Mouse (Mus musculus): ENCODE results near the gene Npas2. TPM values are rescaled to one million over a fixed set of nuclear protein-coding genes. Genes with fewer than 3 reads are reported as not detected.

Gene Npas2
- total and polyA plus RNA-seq, 3 experiments: 0.05 TPM; not detected in 2

- TF ChIP-seq POLR2AphosphoS5 (IDR thresholded peaks at IDR 0.05; ENCODE audit: insufficient replicate concordance, low read depth, low read length): no peak
- no peak for TF ChIP-seq TAL1 (conservative IDR thresholded peaks at IDR 0.05; ENCODE audit: low read depth, low read length)
- TF ChIP-seq GATA2 (IDR thresholded peaks at IDR 0.05; ENCODE audit: borderline replicate concordance, low read depth, low read length): no peak
- no peak for TF ChIP-seq GATA1 (IDR thresholded peaks at IDR 0.05; ENCODE audit: borderline replicate concordance, low read length)
- no peak for TF ChIP-seq CTCF (IDR thresholded peaks at IDR 0.05; ENCODE audit: low read depth, low read length)
- no peak for ATAC-seq (ENCODE audit: extremely low read depth, insufficient number of reproducible peaks, low FRiP score, poor library complexity, severe bottlenecking)
Observed at GRCm38 (mm10) chr1:39327546-39327945, 134.0 kb downstream of the Npas2 start.

GRCm38 (mm10) chr1:39330857-39331594 is 137.5 kb downstream of the Npas2 start:
- peaks cover 15% of the 10 kb centered on the region for H3K27me3 ChIP-seq (ENCODE audit: insufficient read depth, low read length)
- no peak overlapping the region for H3K4me3 ChIP-seq (ENCODE audit: low read depth, low read length)
- ATAC-seq (ENCODE audit: extremely low read depth, insufficient number of reproducible peaks, low FRiP score, poor library complexity, severe bottlenecking) (no peak), DNase-seq (ENCODE audit: low spot score) (no peak)
- H3K4me1 ChIP-seq (ENCODE audit: insufficient read depth, low read depth, low read length): no peaks in the 10 kb centered on the region
- TF ChIP-seq GATA2 (IDR thresholded peaks at IDR 0.05; ENCODE audit: borderline replicate concordance, low read depth, low read length): no peak
- no peak for TF ChIP-seq CTCF (IDR thresholded peaks at IDR 0.05; ENCODE audit: low read depth, low read length)
- no peak for TF ChIP-seq GATA1 (IDR thresholded peaks at IDR 0.05; ENCODE audit: borderline replicate concordance, low read length)
- TF ChIP-seq POLR2AphosphoS5 (IDR thresholded peaks at IDR 0.05; ENCODE audit: insufficient replicate concordance, low read depth, low read length): no peak
- TF ChIP-seq TAL1 (conservative IDR thresholded peaks at IDR 0.05; ENCODE audit: low read depth, low read length): no peak
- no peaks in the 10 kb centered on the region for H3K36me3 ChIP-seq (replicated peaks)
- no peaks in the 10 kb centered on the region for H3K9me3 ChIP-seq (replicated peaks)

More at GRCm38 (mm10) chr1:39327546-39327945, 134.0 kb downstream of the Npas2 start:
- Histone ChIP-seq H3K27me3 (ENCODE audit: insufficient read depth, low read length) (peaks cover 13% of the 10 kb centered on the region), H3K36me3 (replicated peaks) (no peaks in the 10 kb centered on the region), H3K9me3 (replicated peaks) (no peaks in the 10 kb centered on the region), H3K4me1 (ENCODE audit: insufficient read depth, low read depth, low read length) (no peaks in the 10 kb centered on the region), H3K4me3 (ENCODE audit: low read depth, low read length) (no peak overlapping the region)
- no peak for DNase-seq (ENCODE audit: low spot score)

- ATAC-seq (ENCODE audit: extremely low read depth, insufficient number of reproducible peaks, low FRiP score, poor library complexity, severe bottlenecking) (no peak), DNase-seq (ENCODE audit: low spot score) (no peak)
- H3K4me3 ChIP-seq (ENCODE audit: low read depth, low read length): no peak overlapping the region
- TF ChIP-seq CTCF (IDR thresholded peaks at IDR 0.05; ENCODE audit: low read depth, low read length): no peak
- TF ChIP-seq GATA2 (IDR thresholded peaks at IDR 0.05; ENCODE audit: borderline replicate concordance, low read depth, low read length): no peak
- TF ChIP-seq GATA1 (IDR thresholded peaks at IDR 0.05; ENCODE audit: borderline replicate concordance, low read length): no peak
- no peak for TF ChIP-seq POLR2AphosphoS5 (IDR thresholded peaks at IDR 0.05; ENCODE audit: insufficient replicate concordance, low read depth, low read length)
- TF ChIP-seq TAL1 (conservative IDR thresholded peaks at IDR 0.05; ENCODE audit: low read depth, low read length): no peak
- H3K36me3 ChIP-seq (replicated peaks): no peaks in the 10 kb centered on the region
- H3K27me3 ChIP-seq (ENCODE audit: insufficient read depth, low read length): peaks cover 18% of the 10 kb centered on the region
- no peaks in the 10 kb centered on the region for H3K4me1 ChIP-seq (ENCODE audit: insufficient read depth, low read depth, low read length)
- H3K9me3 ChIP-seq (replicated peaks): no peaks in the 10 kb centered on the region
Observed at GRCm38 (mm10) chr1:39332456-39332855, 138.9 kb downstream of the Npas2 start.

GRCm38 (mm10) chr1:39335561-39336196 is 142.1 kb downstream of the Npas2 start:
- Histone ChIP-seq H3K4me3 (ENCODE audit: low read depth, low read length) (no peak overlapping the region), H3K36me3 (replicated peaks) (no peaks in the 10 kb centered on the region), H3K4me1 (ENCODE audit: insufficient read depth, low read depth, low read length) (no peaks in the 10 kb centered on the region), H3K27me3 (ENCODE audit: insufficient read depth, low read length) (peaks cover 24% of the 10 kb centered on the region), H3K9me3 (replicated peaks) (no peaks in the 10 kb centered on the region)
- no peak for ATAC-seq (ENCODE audit: extremely low read depth, insufficient number of reproducible peaks, low FRiP score, poor library complexity, severe bottlenecking)
- DNase-seq (ENCODE audit: low spot score): no peak
- TF ChIP-seq GATA2 (IDR thresholded peaks at IDR 0.05; ENCODE audit: borderline replicate concordance, low read depth, low read length) (no peak), CTCF (IDR thresholded peaks at IDR 0.05; ENCODE audit: low read depth, low read length) (no peak), TAL1 (conservative IDR thresholded peaks at IDR 0.05; ENCODE audit: low read depth, low read length) (no peak), GATA1 (IDR thresholded peaks at IDR 0.05; ENCODE audit: borderline replicate concordance, low read length) (no peak), POLR2AphosphoS5 (IDR thresholded peaks at IDR 0.05; ENCODE audit: insufficient replicate concordance, low read depth, low read length) (no peak)

DNA sequence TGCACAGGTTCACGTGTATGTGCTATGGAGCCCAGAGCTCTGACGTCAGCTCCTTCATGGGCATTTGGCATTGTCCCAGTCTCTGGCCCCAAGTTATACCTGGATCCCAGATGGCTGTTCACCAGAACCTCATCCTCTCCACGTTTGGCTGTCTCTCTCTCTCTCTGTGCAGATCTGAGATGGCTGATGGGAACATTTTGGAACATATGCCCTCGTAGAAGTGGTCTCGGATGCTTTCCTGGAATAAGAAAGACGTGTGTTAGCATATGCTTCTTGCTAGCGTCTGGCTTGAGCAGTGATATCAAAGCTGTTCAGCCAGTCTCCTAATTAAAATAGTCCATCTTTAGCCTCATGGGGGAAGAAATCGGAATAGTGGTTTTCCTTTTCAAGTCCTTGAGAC is 143.3 kb downstream of the Npas2 start:
- ATAC-seq (ENCODE audit: extremely low read depth, insufficient number of reproducible peaks, low FRiP score, poor library complexity, severe bottlenecking) (no peak), DNase-seq (ENCODE audit: low spot score) (no peak)
- Histone ChIP-seq H3K36me3 (replicated peaks) (no peaks in the 10 kb centered on the region), H3K4me1 (ENCODE audit: insufficient read depth, low read depth, low read length) (no peaks in the 10 kb centered on the region), H3K27me3 (ENCODE audit: insufficient read depth, low read length) (peaks cover 26% of the 10 kb centered on the region), H3K9me3 (replicated peaks) (no peaks in the 10 kb centered on the region), H3K4me3 (ENCODE audit: low read depth, low read length) (no peak overlapping the region)
- TF ChIP-seq GATA1 (IDR thresholded peaks at IDR 0.05; ENCODE audit: borderline replicate concordance, low read length) (no peak), POLR2AphosphoS5 (IDR thresholded peaks at IDR 0.05; ENCODE audit: insufficient replicate concordance, low read depth, low read length) (no peak), CTCF (IDR thresholded peaks at IDR 0.05; ENCODE audit: low read depth, low read length) (no peak), TAL1 (conservative IDR thresholded peaks at IDR 0.05; ENCODE audit: low read depth, low read length) (no peak), GATA2 (IDR thresholded peaks at IDR 0.05; ENCODE audit: borderline replicate concordance, low read depth, low read length) (no peak)

GRCm38 (mm10) chr1:39338831-39339230 is 145.3 kb downstream of the Npas2 start:
- no peak overlapping the region for H3K4me3 ChIP-seq (ENCODE audit: low read depth, low read length)
- DNase-seq (ENCODE audit: low spot score) (no peak), ATAC-seq (ENCODE audit: extremely low read depth, insufficient number of reproducible peaks, low FRiP score, poor library complexity, severe bottlenecking) (no peak)
- no peak for TF ChIP-seq GATA1 (IDR thresholded peaks at IDR 0.05; ENCODE audit: borderline replicate concordance, low read length)
- TF ChIP-seq TAL1 (conservative IDR thresholded peaks at IDR 0.05; ENCODE audit: low read depth, low read length): no peak
- TF ChIP-seq CTCF (IDR thresholded peaks at IDR 0.05; ENCODE audit: low read depth, low read length): no peak
- TF ChIP-seq POLR2AphosphoS5 (IDR thresholded peaks at IDR 0.05; ENCODE audit: insufficient replicate concordance, low read depth, low read length): no peak
- TF ChIP-seq GATA2 (IDR thresholded peaks at IDR 0.05; ENCODE audit: borderline replicate concordance, low read depth, low read length): no peak
- no peaks in the 10 kb centered on the region for H3K9me3 ChIP-seq (replicated peaks)
- no peaks in the 10 kb centered on the region for H3K36me3 ChIP-seq (replicated peaks)
- H3K4me1 ChIP-seq (ENCODE audit: insufficient read depth, low read depth, low read length): no peaks in the 10 kb centered on the region
- H3K27me3 ChIP-seq (ENCODE audit: insufficient read depth, low read length): peaks cover 29% of the 10 kb centered on the region

All from G1E (cell line).